9 mouse cellular contexts compared by ENCODE assay signal in genomic region chr3:87408171-87408570, GRCm38 (mm10). TPM values are rescaled to one million over a fixed set of nuclear protein-coding genes. Genes with fewer than 3 reads are reported as not detected.
DNase-seq lines count a peak whose midpoint lies in the region; ATAC-seq and TF ChIP-seq lines count a peak whose summit lies in the region.
"Had no signal": no experiment of that assay in that cellular context is flagged by ENCODE, and none has a peak within 500 bp of the region (broad histone marks: within the 10 kb centered on the region; RNA-seq: fewer than 3 reads in every experiment).

No protein-coding gene starts in this region.

- 22% methylated on average over 4 of the region's 4 CpGs for WGBS in limb, embryonic 11.5 days

- H3K4me2 ChIP-seq in limb, embryonic 11.5 days (ENCODE audit: low read depth, severe bottlenecking), result no peak overlapping the region

- no peaks in the 10 kb centered on the region for H3K36me3 ChIP-seq in testis, adult 2 months (ENCODE audit: control insufficient read depth, insufficient read depth, low read length)
- H3K36me3 ChIP-seq in limb, embryonic 11.5 days (ENCODE audit: control insufficient read depth, insufficient read depth, low read length), result no peaks in the 10 kb centered on the region

- no peak overlapping the region for H3K27ac ChIP-seq in testis, adult 2 months (ENCODE audit: control insufficient read depth, insufficient read depth, low read depth, low read length)
- H3K27ac ChIP-seq in limb, embryonic 11.5 days (replicated peaks; ENCODE audit: low read depth, low read length), result no peak overlapping the region

- peak; percentile 75; the same call in 1 of the 2 replicates for TF ChIP-seq CTCF in testis, adult 2 months (IDR thresholded peaks at IDR 0.05; ENCODE audit: control insufficient read depth, insufficient read depth, insufficient replicate concordance, low read depth, low read length)

- no peak for ATAC-seq in limb, embryonic 11.5 days (ENCODE audit: insufficient number of reproducible peaks, low FRiP score, low TSS enrichment, low read depth)

- H3K9me3 ChIP-seq in limb, embryonic 11.5 days (ENCODE audit: control insufficient read depth, low read length), result no peaks in the 10 kb centered on the region

- no peak for TF ChIP-seq POLR2A in testis, adult 2 months (IDR thresholded peaks at IDR 0.05; ENCODE audit: control insufficient read depth, low read depth, low read length)

- no peak overlapping the region for H3K9ac ChIP-seq in limb, embryonic 11.5 days (ENCODE audit: low read length)

- peak; percentile 49 for DNase-seq in adrenal gland, postnatal 14 days
- no peak for DNase-seq in adrenal gland, postnatal 25 days
- no peak for DNase-seq in testis, postnatal 14 days (ENCODE audit: low spot score)
- peak; percentile 48 for DNase-seq in limb, embryonic 11.5 days (ENCODE audit: low spot score)
- DNase-seq in skeletal muscle tissue, adult 2 months (ENCODE audit: low read depth, low spot score), result peak; percentile 4
- no peak for DNase-seq in cerebellum, adult 11-12 months
- no peak for DNase-seq in gastrocnemius, adult 8-10 months (ENCODE audit: low spot score in 2 of 2)

- H3K4me3 ChIP-seq in testis, adult 2 months (ENCODE audit: control insufficient read depth, low read depth, low read length), result no peak overlapping the region
- no peak overlapping the region for H3K4me3 ChIP-seq in limb, embryonic 11.5 days (ENCODE audit: low read depth, low read length)

- peaks cover 4% of the 10 kb centered on the region; the same call in 1 of the 2 replicates for H3K4me1 ChIP-seq in testis, adult 2 months (ENCODE audit: control insufficient read depth, insufficient read depth, low read length)
- no peaks in the 10 kb centered on the region for H3K4me1 ChIP-seq in limb, embryonic 11.5 days (ENCODE audit: control insufficient read depth, insufficient read depth, low read length)

- no peaks in the 10 kb centered on the region for H3K27me3 ChIP-seq in testis, adult 2 months (ENCODE audit: control insufficient read depth, insufficient read depth, low read length)
- H3K27me3 ChIP-seq in limb, embryonic 11.5 days (ENCODE audit: control insufficient read depth, insufficient read depth, low read length), result no peaks in the 10 kb centered on the region

RNA-seq across cellular contexts. Expression of gene Fcrl5, which starts 27.4 kb away (rescaled TPM):
- 0.15 TPM in 1 of 2 replicates, not detected in the other for total RNA-seq in adrenal gland, postnatal 14 days (2021)
- not detected in 2 replicates for total RNA-seq in adrenal gland, postnatal 25 days (2021)
- not detected in 2 replicates for polyA plus RNA-seq in testis, adult 2 months (2012; rRNA removed)
- not detected in 2 replicates for polyA plus RNA-seq in limb, embryonic 11.5 days (2014; fragmentation: Nextera tagmentation; extraction: Ambion mirVana)
- not detected for total RNA-seq in gastrocnemius, adult 8-10 months (2022)
- total RNA-seq: left cerebral cortex, postnatal 25 days had no signal

RNA-seq across cellular contexts. Expression of gene Fcrl1, which starts 32.0 kb away (rescaled TPM):
- 0.22 and 6.1 TPM in 2 replicates for total RNA-seq in adrenal gland, postnatal 14 days (2021)
- total RNA-seq in adrenal gland, postnatal 25 days (2021), result 0.21 TPM in 1 of 2 replicates, not detected in the other
- polyA plus RNA-seq in testis, adult 2 months (2012; rRNA removed), result 0.07 TPM in 1 of 2 replicates, not detected in the other
- 0.09 and 0.14 TPM in 2 replicates for polyA plus RNA-seq in limb, embryonic 11.5 days (2014; fragmentation: Nextera tagmentation; extraction: Ambion mirVana)
- total RNA-seq in gastrocnemius, adult 8-10 months (2022), result under 1 TPM in 1 of 4 experiments, not detected in 3; 0.15 TPM

RNA-seq across cellular contexts. Expression of gene Cd5l, which starts 50.5 kb away (rescaled TPM):
- 2.4 and 6.0 TPM in 2 replicates for total RNA-seq in adrenal gland, postnatal 14 days (2021)
- 0.30 and 0.90 TPM in 2 replicates for total RNA-seq in adrenal gland, postnatal 25 days (2021)
- 6.9 and 7.0 TPM in 2 replicates for polyA plus RNA-seq in testis, adult 2 months (2012; rRNA removed)
- polyA plus RNA-seq in limb, embryonic 11.5 days (2014; fragmentation: Nextera tagmentation; extraction: Ambion mirVana), result 0.09 and 0.12 TPM in 2 replicates
- not detected for total RNA-seq in gastrocnemius, adult 8-10 months (2022)
- total RNA-seq: left cerebral cortex, postnatal 25 days had no signal

Comparison
In these comparisons a context has a peak if more than half of its experiments do, and no peak if none do; other contexts are left out.
1. DNase-seq: peak in adrenal gland, postnatal 14 days (single experiment), limb, embryonic 11.5 days (single experiment) and skeletal muscle tissue, adult 2 months (single experiment); none in adrenal gland, postnatal 25 days (single experiment), testis, postnatal 14 days (single experiment), cerebellum, adult 11-12 months (single experiment) and gastrocnemius, adult 8-10 months (0 of 2).